Mouse (Mus musculus) lung, adult 18-20 months (tissue): ENCODE measurements at regions not wholly inside any gene's neighbourhood (a gene's known extent, or its start where the extent isn't known, plus 50 kb on each side); places are given as distances from the start of the nearest gene placed in this dataset.
A peak's percentile ranks its signal among the peaks of the same experiment; 100 is the strongest.

Source experiments
- DNase-seq, 2 experiments: peaks; one replicate each; pipeline ENCODE4 v3.0.0; 2022; ENCODE audit warnings: mixed read lengths in 2 of 2

DNA sequence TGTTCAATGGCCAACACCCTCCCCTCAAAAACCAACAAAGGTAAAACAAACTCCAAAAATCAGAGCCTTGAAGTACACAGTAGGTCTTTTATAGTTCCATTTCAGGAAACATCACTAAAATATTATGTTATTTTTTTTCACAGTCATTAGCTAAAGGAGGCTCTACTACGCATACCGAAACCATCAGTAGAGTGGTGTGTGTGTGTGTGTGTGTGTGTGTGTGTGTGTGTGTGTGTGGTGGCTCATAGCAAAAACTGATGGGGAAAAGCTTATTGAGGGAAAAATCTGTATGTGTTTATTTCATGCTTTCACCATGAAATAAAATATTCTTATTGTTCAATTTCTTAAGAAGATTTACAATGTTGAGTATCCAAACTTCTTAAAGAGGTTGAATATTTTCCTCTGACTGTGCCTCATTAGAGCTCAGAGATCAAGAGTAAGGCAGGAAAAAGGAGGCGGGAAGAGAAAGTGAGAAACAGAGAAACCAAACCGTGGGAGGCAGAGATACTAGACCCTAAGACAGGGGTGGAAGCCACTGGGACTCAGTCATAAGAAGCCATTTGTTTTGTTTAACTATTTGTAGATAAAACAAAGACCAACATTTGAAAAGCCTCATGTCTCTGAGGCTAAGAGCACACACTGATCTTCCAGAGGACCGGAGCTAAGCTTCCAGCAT lies 159.6 kb downstream of the Icos start:
- no peak for DNase-seq

DNA sequence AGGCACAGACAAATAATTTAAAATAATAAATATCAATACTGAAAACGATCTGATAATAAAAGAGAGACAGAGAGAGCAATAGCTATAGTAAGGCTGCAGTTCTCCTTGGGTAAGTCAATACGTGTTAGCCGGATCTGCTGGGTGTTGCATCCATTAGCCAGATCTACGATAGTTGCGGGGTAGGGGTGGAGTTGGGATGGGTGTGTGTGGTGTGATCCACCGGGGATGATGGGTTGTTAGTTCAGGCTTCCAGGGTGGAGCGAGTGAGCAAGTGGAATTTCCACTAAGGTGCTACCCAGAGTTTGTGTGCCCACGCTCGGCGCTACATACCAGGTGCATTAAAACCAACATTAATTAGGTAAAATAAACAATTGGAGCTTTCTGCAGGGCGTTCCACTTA lies 160.2 kb downstream of the Icos start:
- DNase-seq, result no peak

DNA sequence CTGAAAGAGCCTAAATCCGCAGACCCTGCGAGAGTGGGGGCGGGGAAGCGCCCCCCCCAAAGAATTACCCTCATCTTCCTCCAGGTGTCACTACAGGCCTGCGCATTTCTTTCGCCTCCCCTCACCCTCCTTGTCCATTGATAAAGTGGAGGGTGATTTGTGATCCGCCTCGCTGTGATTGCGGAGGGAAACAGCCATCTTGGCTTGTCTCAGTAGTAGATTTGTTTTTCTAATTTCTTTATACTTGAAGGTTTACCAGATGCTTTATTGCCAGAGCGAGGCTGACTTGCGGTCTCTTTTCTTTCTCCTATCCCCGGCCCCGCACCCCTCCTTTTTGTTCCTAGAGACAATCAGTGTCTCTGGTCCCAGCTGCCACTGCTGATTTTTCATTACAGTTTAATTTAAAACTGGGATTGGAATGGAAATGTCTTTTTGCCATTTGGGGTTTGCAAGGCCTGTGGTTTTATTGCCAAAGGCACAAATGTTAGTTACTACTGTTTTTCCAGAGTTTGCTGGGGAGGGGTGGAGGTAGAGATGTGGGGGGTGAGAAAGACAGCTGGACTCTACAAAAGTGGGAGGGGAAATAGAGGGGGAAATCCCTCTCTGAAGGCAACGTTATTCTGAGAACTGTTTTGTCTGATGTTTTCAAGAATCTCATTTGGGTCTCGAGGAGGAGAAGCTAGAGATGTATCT lies 161.7 kb downstream of the Icos start:
- DNase-seq, result peak in 1 of 2 experiments; percentile 12

GRCm38 (mm10) chr1:61139984-61140648 lies 162.4 kb downstream of the Icos start:
- no peak for DNase-seq

- no peak for DNase-seq
Observed at GRCm38 (mm10) chr1:61140870-61141591, 163.3 kb downstream of the Icos start.

DNA sequence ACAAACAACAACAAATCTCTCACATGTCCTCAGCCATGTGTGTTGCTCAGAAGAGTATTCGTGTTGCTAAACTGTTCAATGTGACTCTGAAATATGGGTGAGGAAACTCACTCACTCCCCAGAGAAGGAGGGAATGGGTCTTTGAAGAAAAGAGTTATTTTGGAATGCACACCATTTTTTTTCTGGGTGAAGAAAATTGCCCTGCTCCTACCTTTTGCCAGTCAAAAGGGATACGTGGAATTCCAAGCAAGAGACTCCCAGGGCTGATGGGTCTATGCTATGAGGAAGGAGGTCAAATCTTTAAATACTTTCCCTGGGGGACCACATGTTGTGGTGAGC lies 163.8 kb downstream of the Icos start:
- DNase-seq, result no peak

GRCm38 (mm10) chr1:61141952-61142351 lies 164.2 kb downstream of the Icos start:
- DNase-seq, result peak in 1 of 2 experiments; percentile 7

DNA sequence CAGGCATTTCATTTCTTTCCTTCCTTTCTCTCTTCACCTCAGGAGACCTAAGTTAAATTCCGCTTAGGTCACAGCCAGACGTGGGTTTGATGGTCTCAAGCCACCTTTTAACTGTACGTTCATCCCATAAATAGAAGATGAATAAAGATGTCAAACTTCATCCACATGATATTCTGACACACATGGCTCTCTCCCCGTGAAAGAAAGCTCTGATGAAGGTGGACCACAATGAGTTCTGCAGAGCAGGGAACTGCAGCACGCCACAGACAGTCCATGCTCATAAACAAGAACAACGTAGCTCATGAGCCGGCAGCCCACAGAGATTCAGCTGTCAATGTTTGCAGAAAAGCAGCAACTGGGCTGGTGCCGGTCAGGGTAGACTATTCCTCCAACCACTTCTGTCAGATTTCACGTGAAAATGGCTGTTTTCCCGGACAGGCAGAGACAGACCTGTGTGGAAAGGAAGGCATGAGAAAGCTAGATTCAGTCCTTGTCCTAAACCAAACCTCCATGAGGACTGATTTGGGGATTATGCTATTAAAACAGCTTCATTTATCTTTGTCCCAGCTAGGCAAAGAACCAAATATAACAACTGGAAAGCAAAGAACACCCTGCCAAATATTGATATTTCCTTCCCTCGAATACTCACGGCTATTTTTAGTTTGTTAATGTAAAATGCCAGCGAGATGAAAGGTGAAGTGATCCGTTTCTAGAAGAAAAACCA lies 165.5 kb downstream of the Icos start:
- no peak for DNase-seq

DNA sequence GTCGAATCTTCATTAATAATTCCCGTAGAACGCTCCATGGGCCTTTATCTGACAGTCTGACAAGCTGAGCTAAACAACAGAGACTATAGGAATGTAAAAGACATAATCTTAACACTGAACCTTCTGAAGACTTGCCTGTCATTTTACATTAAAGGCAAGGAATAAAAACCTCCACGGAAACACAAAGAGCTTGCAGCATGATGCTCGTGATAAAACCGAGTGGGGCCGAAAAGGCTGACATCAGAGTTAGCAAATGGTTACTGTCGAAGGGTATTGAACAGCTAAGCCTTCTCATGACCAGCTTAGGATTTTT lies 166.0 kb downstream of the Icos start:
- no peak for DNase-seq

DNA sequence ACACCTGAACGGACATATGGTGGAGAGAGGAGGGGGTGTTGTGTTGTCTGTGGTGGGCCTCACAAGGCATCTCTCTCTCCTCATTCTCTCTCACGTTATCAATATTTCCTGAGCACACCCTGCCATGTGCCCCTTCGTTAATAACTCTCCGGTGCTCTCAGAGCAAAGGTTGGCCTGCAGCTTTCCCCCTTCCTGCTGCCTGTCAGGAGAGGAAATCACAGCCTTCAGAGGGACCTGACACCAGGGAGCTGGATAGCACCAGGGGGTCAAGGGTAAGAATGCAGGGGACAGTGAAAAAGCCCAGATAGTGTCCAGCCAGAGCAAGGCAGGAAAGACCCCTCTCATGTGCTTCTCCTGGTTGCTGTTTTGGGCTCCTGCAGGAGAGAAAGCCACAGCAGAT lies 167.3 kb downstream of the Icos start:
- DNase-seq, result no peak

GRCm38 (mm10) chr1:61145572-61145971 lies 167.8 kb downstream of the Icos start:
- no peak for DNase-seq

DNA sequence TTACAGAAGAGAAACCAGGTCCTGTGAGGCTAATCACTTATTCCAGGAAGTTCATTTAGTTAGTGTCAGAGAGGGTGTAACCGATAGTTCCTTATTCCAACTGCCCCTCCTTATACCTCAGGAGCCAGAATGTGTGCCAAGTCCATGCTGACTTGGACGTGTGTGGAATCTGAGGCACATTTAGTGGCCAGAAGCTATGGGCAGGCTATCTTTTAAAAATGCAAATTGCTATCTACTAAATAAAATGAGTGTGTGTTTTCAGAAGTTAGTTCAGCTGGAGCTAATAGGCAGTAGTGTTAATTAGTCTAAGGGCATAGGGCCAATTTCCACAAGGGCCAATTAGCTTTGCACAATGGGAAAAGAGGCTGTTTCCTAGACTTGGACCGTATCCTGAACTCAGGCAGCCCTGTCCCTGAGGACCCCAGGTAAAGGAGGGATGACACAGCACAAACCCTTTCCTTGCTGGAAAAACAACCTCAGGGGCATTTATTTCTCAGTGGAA lies 168.5 kb downstream of the Icos start:
- DNase-seq, result no peak

GRCm38 (mm10) chr1:61151742-61152141 lies 174.0 kb downstream of the Icos start:
- DNase-seq, result no peak

- DNase-seq, result no peak
Observed at GRCm38 (mm10) chr1:61152157-61152556, 174.4 kb downstream of the Icos start.

DNA sequence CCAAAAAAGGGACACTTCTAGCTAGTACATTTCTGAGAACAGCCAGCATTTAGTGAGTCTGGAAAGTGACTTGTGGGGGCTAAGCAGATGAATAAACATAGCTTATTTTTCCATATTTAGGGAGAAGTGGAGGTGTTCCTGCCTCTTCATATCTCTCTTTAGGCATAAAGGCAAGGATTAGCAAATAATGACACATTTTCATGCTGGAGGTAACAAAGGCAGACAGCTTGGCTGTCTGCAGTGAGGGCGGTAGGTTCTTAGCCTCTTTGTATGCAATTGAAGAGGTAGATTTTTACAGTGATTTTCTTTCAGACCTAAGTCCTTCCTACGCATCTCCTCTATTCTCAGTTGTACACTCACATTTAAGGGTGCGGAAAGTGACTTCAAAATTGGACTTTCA lies 176.5 kb downstream of the Icos start:
- DNase-seq, result no peak

GRCm38 (mm10) chr1:61157271-61157670 lies 179.5 kb downstream of the Icos start:
- DNase-seq, result peak; percentile 17 to 34

DNA sequence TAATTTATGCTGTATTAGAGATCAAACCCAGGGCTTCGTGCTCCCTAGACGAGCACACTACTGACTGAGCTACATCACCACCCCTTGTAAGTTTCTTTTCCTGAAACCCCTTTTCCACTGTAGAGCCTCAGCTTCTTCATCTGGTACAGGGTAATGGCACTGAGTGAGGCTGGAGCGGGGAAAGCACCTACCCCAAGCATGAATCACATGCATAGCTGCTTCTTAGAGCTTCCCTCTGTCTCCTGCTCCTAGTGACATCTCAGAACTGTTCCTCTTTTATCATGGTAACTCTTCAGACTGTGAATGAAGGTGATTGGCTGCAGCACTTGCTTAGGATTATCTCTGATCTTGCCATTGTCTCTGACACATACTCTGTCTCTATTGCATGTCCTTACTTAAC lies 182.8 kb downstream of the Icos start:
- no peak for DNase-seq

GRCm38 (mm10) chr1:61164271-61164670 lies 186.5 kb downstream of the Icos start:
- no peak for DNase-seq

DNA sequence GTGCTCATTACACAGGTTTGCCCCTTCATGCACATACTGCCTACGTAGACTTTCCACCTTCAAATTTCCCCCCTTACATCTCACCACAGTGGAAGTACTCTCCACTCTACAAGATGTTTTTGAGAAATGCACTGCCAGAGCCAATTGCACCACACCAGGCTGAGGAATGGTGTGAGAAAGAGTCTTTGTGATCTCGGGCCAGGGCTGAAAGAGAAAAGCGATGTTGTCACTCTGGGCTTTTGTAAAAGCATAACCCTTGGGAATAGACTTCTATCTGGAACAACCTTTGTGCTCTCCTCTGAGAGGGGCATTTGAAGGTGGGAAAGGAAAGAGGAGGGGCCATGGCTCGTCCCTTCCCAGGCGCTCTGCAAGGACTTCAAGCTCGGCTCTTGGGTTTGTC lies 194.2 kb downstream of the Icos start:
- peak in 1 of 2 experiments; percentile 24 for DNase-seq

- DNase-seq, result no peak
Observed at GRCm38 (mm10) chr1:61172946-61173345, 195.2 kb downstream of the Icos start.

DNA sequence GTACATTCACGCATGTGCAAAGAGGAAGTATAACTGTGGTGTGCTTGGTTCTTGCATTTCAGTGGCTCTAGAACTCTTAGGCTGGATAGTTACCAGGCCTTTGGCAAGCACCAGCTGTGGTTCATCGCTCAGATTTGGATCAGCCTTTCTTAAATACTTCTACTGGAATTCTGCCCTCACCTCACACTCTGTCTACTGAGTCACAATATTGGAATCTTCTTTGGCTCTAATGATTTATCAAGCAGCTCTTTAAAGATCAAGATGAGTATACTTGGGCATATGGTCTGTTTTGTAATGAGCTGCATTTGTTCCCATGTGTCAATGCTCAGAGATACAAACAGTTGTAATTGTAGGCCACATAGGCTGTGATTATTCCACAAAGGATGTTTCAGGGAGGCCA lies 197.5 kb downstream of the Icos start:
- DNase-seq, result no peak

GRCm38 (mm10) chr1:61179461-61179860 lies 201.7 kb downstream of the Icos start:
- no peak for DNase-seq
